ENCODE assay signal across 8 mouse cellular contexts in genomic region chr11:70654923-70655570, GRCm38 (mm10). TPM values are rescaled to one million over a fixed set of nuclear protein-coding genes. Genes with fewer than 3 reads are reported as not detected.
DNase-seq lines count a peak whose midpoint lies in the region; ATAC-seq and TF ChIP-seq lines count a peak whose summit lies in the region.

No protein-coding gene starts in this region.

- peaks cover 26% of the 10 kb centered on the region for H3K36me3 ChIP-seq in embryonic facial prominence, embryonic 12.5 days
- H3K36me3 ChIP-seq in kidney, adult 2 months (ENCODE audit: control insufficient read depth, insufficient read depth, low read length), result peaks cover 6% of the 10 kb centered on the region; the same call in 1 of the 2 replicates
- peaks cover 35% of the 10 kb centered on the region for H3K36me3 ChIP-seq in liver, embryonic 12.5 days
- H3K36me3 ChIP-seq in myocyte (ENCODE audit: control insufficient read depth, insufficient read depth), result peaks cover 24% of the 10 kb centered on the region
- H3K36me3 ChIP-seq in splenic B cell, adult 2 months (ENCODE audit: control insufficient read depth, insufficient read depth, low read length, poor library complexity, severe bottlenecking), result peaks cover 14% of the 10 kb centered on the region

- H3K4me2 ChIP-seq in embryonic facial prominence, embryonic 12.5 days (replicated peaks), result peak overlapping the region; percentile 97
- peak overlapping the region; percentile 93 for H3K4me2 ChIP-seq in liver, embryonic 12.5 days
- peak overlapping the region; percentile 97 for H3K4me2 ChIP-seq in myocyte (ENCODE audit: low read depth)

- peak overlapping the region; percentile 98 for H3K9ac ChIP-seq in embryonic facial prominence, embryonic 12.5 days
- H3K9ac ChIP-seq in liver, embryonic 12.5 days, result peak overlapping the region; percentile 99

- H3K79me2 ChIP-seq in myocyte (ENCODE audit: control insufficient read depth, insufficient read depth), result peaks cover 74% of the 10 kb centered on the region

- no peak for TF ChIP-seq CTCF in kidney, adult 2 months (conservative IDR thresholded peaks at IDR 0.05; ENCODE audit: insufficient read depth, insufficient read length, low read depth, low read length)

- no peaks in the 10 kb centered on the region for H3K27me3 ChIP-seq in embryonic facial prominence, embryonic 12.5 days
- no peaks in the 10 kb centered on the region for H3K27me3 ChIP-seq in kidney, adult 2 months (replicated peaks; ENCODE audit: control insufficient read depth, insufficient read depth, low read length)
- H3K27me3 ChIP-seq in liver, embryonic 12.5 days (replicated peaks), result 0 out of 2 replicates have a peak, but pooled peaks cover 9% of the 10 kb centered on the region
- no peaks in the 10 kb centered on the region for H3K27me3 ChIP-seq in myocyte (ENCODE audit: control insufficient read depth, insufficient read depth, insufficient read length)
- no peaks in the 10 kb centered on the region for H3K27me3 ChIP-seq in splenic B cell, adult 2 months (ENCODE audit: control insufficient read depth, insufficient read depth, low read length, poor library complexity, severe bottlenecking)

- under 1% methylated on average over 44 of the region's 48 CpGs for WGBS in embryonic facial prominence, embryonic 12.5 days
- under 1% methylated on average over 48 of the region's 48 CpGs for WGBS in kidney, adult 2 months
- under 1% methylated on average over 47 of the region's 48 CpGs for WGBS in liver, embryonic 12.5 days (ENCODE audit: insufficient replicate concordance)

- peaks cover 50% of the 10 kb centered on the region for H3K4me1 ChIP-seq in embryonic facial prominence, embryonic 12.5 days
- peaks cover 12% of the 10 kb centered on the region; the same call in 1 of the 2 replicates for H3K4me1 ChIP-seq in kidney, adult 2 months (ENCODE audit: control insufficient read depth, insufficient read depth, low read length)
- H3K4me1 ChIP-seq in liver, embryonic 12.5 days, result peaks cover 71% of the 10 kb centered on the region

- peak; percentile 92 for DNase-seq in A20 (ENCODE audit: low read depth, low spot score)
- DNase-seq in adrenal gland, postnatal 25 days, result peak; percentile 88
- peak; percentile 80 for DNase-seq in heart, adult 8-10 months (ENCODE audit: low spot score)
- DNase-seq in kidney, adult 2 months, result peak; percentile 86
- DNase-seq in splenic B cell, adult 2 months (ENCODE audit: low read depth, low spot score), result peak; percentile 87

- H3K9me3 ChIP-seq in embryonic facial prominence, embryonic 12.5 days, result no peaks in the 10 kb centered on the region
- H3K9me3 ChIP-seq in liver, embryonic 12.5 days (replicated peaks), result no peaks in the 10 kb centered on the region

- TF ChIP-seq POLR2A in kidney, adult 2 months (IDR thresholded peaks at IDR 0.05; ENCODE audit: low read depth, low read length), result peak; percentile 38
- TF ChIP-seq POLR2A in myocyte (IDR thresholded peaks at IDR 0.05; ENCODE audit: insufficient read length, low read depth), result peak; percentile 80

- H3ac ChIP-seq in myocyte (ENCODE audit: control insufficient read depth, insufficient read length), result peak overlapping the region; percentile 88

- peak; percentile 29; the same call in 1 of the 2 replicates for ATAC-seq in embryonic facial prominence, embryonic 12.5 days (ENCODE audit: insufficient number of reproducible peaks, insufficient read depth, low FRiP score, low TSS enrichment)
- ATAC-seq in liver, embryonic 12.5 days, result peak; percentile 58

- H3K27ac ChIP-seq in embryonic facial prominence, embryonic 12.5 days, result peak overlapping the region; percentile 99
- peak overlapping the region; percentile 93 for H3K27ac ChIP-seq in kidney, adult 2 months (ENCODE audit: insufficient read depth, low read depth, low read length)
- peak overlapping the region; percentile 99 for H3K27ac ChIP-seq in liver, embryonic 12.5 days

- peak overlapping the region; percentile 99 for H3K4me3 ChIP-seq in embryonic facial prominence, embryonic 12.5 days
- peak overlapping the region; percentile 100 for H3K4me3 ChIP-seq in kidney, adult 2 months (ENCODE audit: insufficient read depth, low read depth, low read length)
- H3K4me3 ChIP-seq in liver, embryonic 12.5 days, result peak overlapping the region; percentile 99
- H3K4me3 ChIP-seq in myocyte, result peak overlapping the region; percentile 94

TF ChIP-seq in myocyte, 11 proteins besides CTCF, POLR2A, EP300 and RAD21:
- TF ChIP-seq USF1 (IDR thresholded peaks at IDR 0.05; ENCODE audit: low read depth) (no peak), MYOD1 (IDR thresholded peaks at IDR 0.05; ENCODE audit: control insufficient read depth in 1 of 3, insufficient read length in 2 of 3, low read depth in 2 of 3) (peak in 1 of 3 experiments; percentile 11), E2F4 (IDR thresholded peaks at IDR 0.05; ENCODE audit: insufficient read depth) (peak; percentile 16), POLR2AphosphoS2 (IDR thresholded peaks at IDR 0.05; ENCODE audit: insufficient read length, low read depth) (peak; percentile 79)

RNA-seq across cellular contexts. Expression of gene Pfn1, which starts 0.6 kb away (rescaled TPM):
- 922 and 959 TPM in 2 replicates for total RNA-seq in adrenal gland, postnatal 25 days (2021)
- 1,467 and 1,498 TPM in 2 replicates for polyA plus RNA-seq in embryonic facial prominence, embryonic 12.5 days (2016; fragmentation: Nextera tagmentation; extraction: Ambion mirVana)
- total RNA-seq in heart, adult 8-10 months (2022), result 100 to 1,000 TPM; 243 to 295 (median 274) TPM
- 686 and 750 TPM in 2 replicates for polyA plus RNA-seq in kidney, adult 2 months (2012; rRNA removed)
- 1,519 and 1,532 TPM in 2 replicates for polyA plus RNA-seq in liver, embryonic 12.5 days (2016; fragmentation: Nextera tagmentation; extraction: Ambion mirVana)
- 2,636 TPM for polyA plus RNA-seq in myocyte (2012; fragmentation: generic; extraction: Trizol)

RNA-seq across cellular contexts. Expression of gene Eno3, which starts 2.0 kb away (rescaled TPM):
- 17.9 and 28.3 TPM in 2 replicates for total RNA-seq in adrenal gland, postnatal 25 days (2021)
- 20.1 and 27.9 TPM in 2 replicates for polyA plus RNA-seq in embryonic facial prominence, embryonic 12.5 days (2016; fragmentation: Nextera tagmentation; extraction: Ambion mirVana)
- 1,000 to 10,000 TPM; 1,693 to 1,917 (median 1,770) TPM for total RNA-seq in heart, adult 8-10 months (2022)
- 9.2 and 30.9 TPM in 2 replicates for polyA plus RNA-seq in kidney, adult 2 months (2012; rRNA removed)
- polyA plus RNA-seq in liver, embryonic 12.5 days (2016; fragmentation: Nextera tagmentation; extraction: Ambion mirVana), result 6.7 and 7.6 TPM in 2 replicates
- 1,792 TPM for polyA plus RNA-seq in myocyte (2012; fragmentation: generic; extraction: Trizol)

RNA-seq across cellular contexts. Expression of gene Slc25a11, which starts 7.8 kb away (rescaled TPM):
- total RNA-seq in adrenal gland, postnatal 25 days (2021), result 122 and 146 TPM in 2 replicates
- 159 and 160 TPM in 2 replicates for polyA plus RNA-seq in embryonic facial prominence, embryonic 12.5 days (2016; fragmentation: Nextera tagmentation; extraction: Ambion mirVana)
- total RNA-seq in heart, adult 8-10 months (2022), result 100 to 1,000 TPM; 640 to 724 (median 656) TPM
- polyA plus RNA-seq in kidney, adult 2 months (2012; rRNA removed), result 281 and 284 TPM in 2 replicates
- polyA plus RNA-seq in liver, embryonic 12.5 days (2016; fragmentation: Nextera tagmentation; extraction: Ambion mirVana), result 77.3 and 83.3 TPM in 2 replicates
- polyA plus RNA-seq in myocyte (2012; fragmentation: generic; extraction: Trizol), result 165 TPM

RNA-seq across cellular contexts. Expression of gene Rnf167, which starts 8.0 kb away (rescaled TPM):
- total RNA-seq in adrenal gland, postnatal 25 days (2021), result 92.7 and 106 TPM in 2 replicates
- 96.5 and 104 TPM in 2 replicates for polyA plus RNA-seq in embryonic facial prominence, embryonic 12.5 days (2016; fragmentation: Nextera tagmentation; extraction: Ambion mirVana)
- total RNA-seq in heart, adult 8-10 months (2022), result 10 to 100 TPM; 53.0 to 67.3 (median 58.7) TPM
- polyA plus RNA-seq in kidney, adult 2 months (2012; rRNA removed), result 118 and 123 TPM in 2 replicates
- polyA plus RNA-seq in liver, embryonic 12.5 days (2016; fragmentation: Nextera tagmentation; extraction: Ambion mirVana), result 73.6 and 86.1 TPM in 2 replicates
- 16.7 TPM for polyA plus RNA-seq in myocyte (2012; fragmentation: generic; extraction: Trizol)

RNA-seq across cellular contexts. Expression of gene Spag7, which starts 14.2 kb away (rescaled TPM):
- total RNA-seq in adrenal gland, postnatal 25 days (2021), result 88.3 and 97.4 TPM in 2 replicates
- 143 and 149 TPM in 2 replicates for polyA plus RNA-seq in embryonic facial prominence, embryonic 12.5 days (2016; fragmentation: Nextera tagmentation; extraction: Ambion mirVana)
- 100 to 1,000 TPM in 1 of 4 experiments, 10 to 100 TPM in 3; 89.6 to 119 (median 95.7) TPM for total RNA-seq in heart, adult 8-10 months (2022)
- 44.6 and 59.8 TPM in 2 replicates for polyA plus RNA-seq in kidney, adult 2 months (2012; rRNA removed)
- polyA plus RNA-seq in liver, embryonic 12.5 days (2016; fragmentation: Nextera tagmentation; extraction: Ambion mirVana), result 76.8 and 84.5 TPM in 2 replicates
- 52.4 TPM for polyA plus RNA-seq in myocyte (2012; fragmentation: generic; extraction: Trizol)

Comparison
In these comparisons a context has a peak if more than half of its experiments do, and no peak if none do; other contexts are left out.
1. Peak in every context shown above with its lines: DNase-seq, ATAC-seq, H3K4me3 ChIP-seq and H3K27ac ChIP-seq.
2. RNA of gene Eno3, which starts 2.0 kb away (polyA plus RNA-seq): 1,792 TPM in myocyte (single experiment); 9.2 to 30.9 TPM in kidney, adult 2 months, 20.1 to 27.9 TPM in embryonic facial prominence, embryonic 12.5 days and 6.7 to 7.6 TPM in liver, embryonic 12.5 days; every median in the first group is over 10 times any median in the second.